Mouse (Mus musculus) G1E (cell line): ENCODE results near the gene Adprm.

Source experiments
- CTCF ChIP-seq: IDR thresholded peaks from 2 replicates; pipeline ENCODE4 v1.5.1; 2012; ENCODE audit warnings: low read depth, low read length, inconsistent platforms, mixed read lengths
- GATA1 ChIP-seq: IDR thresholded peaks from 2 replicates; pipeline ENCODE4 v1.6.1; 2012; ENCODE audit warnings: borderline replicate concordance, low read length, inconsistent platforms, mixed read lengths
- GATA2 ChIP-seq: IDR thresholded peaks from 2 replicates; pipeline ENCODE4 v1.6.1; 2012; ENCODE audit warnings: low read depth, low read length, inconsistent platforms, borderline replicate concordance
- POLR2AphosphoS5 ChIP-seq: IDR thresholded peaks from 2 replicates; pipeline ENCODE4 v1.6.1; 2012; ENCODE audit warnings: low read depth, low read length, inconsistent platforms; ENCODE audit not compliant: insufficient replicate concordance
- TAL1 ChIP-seq: conservative IDR thresholded peaks from 2 replicates; pipeline ENCODE4 v1.6.1; 2012; ENCODE audit warnings: low read depth, low read length, inconsistent platforms, mixed read lengths

DNA sequence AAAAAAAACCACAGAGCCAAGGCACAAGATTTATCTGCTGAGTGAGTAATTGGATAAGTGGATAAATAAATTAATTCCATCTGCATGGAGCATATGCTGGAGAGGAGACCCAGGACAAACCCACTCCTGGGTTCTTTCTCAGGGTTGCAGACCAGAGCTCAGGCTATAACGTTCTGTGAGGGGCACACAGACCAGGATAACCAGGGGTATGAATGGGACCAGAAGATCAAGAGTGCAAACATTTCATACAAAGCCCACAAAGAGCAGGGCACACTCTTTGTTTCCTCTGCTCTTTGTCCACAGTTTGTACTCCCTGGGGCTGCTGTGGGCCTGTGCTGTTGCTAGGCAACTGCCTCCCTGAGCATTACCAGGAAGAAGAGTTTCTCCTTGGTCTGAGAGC lies 50.7 kb downstream of the Adprm start:
- no peak for TF ChIP-seq POLR2AphosphoS5
- no peak for TF ChIP-seq CTCF
- no peak for TF ChIP-seq TAL1
- no peak for TF ChIP-seq GATA2
- TF ChIP-seq GATA1, result no peak
